8 mouse cellular contexts compared by ENCODE assay signal in the genomic region with DNA sequence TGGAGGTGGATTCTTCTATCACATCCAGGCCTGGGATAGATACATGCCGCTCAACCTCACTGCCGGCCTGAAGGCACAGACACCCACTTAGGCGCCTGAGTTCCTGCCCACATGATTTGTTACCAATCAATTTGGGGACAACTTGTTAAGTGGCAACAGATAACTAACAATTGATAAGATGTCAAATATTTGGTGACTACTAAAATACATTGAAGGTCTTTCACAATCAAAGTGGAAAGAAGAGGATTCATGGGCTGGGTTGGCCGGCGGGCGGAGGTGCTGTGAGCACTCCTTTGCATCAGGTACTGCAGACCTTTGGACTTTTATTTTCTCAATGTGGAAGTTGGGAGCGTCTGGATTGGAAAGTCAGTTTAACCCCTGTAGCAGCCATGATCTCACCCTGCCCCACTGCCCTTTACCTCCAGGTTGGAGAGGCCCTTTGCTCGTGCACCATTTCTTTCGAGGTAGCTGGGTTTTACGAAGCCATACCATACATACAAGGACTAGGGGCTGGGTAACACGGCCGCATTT.
DNase-seq lines count a peak whose midpoint lies in the region; ATAC-seq and TF ChIP-seq lines count a peak whose summit lies in the region.

No protein-coding gene starts in this region.

- H3K9me3 ChIP-seq in E14TG2a.4 (ENCODE audit: low read length), result no peaks in the 10 kb centered on the region
- H3K9me3 ChIP-seq in forebrain, postnatal 0 days (ENCODE audit: low read length), result no peaks in the 10 kb centered on the region
- H3K9me3 ChIP-seq in liver, postnatal 0 days (ENCODE audit: low read length), result no peaks in the 10 kb centered on the region

- no peak for TF ChIP-seq POLR2A in heart, adult 2 months (IDR thresholded peaks at IDR 0.05; ENCODE audit: insufficient read depth, low read depth, low read length)

- intact Hi-C loops in heart, adult 2 months (cut with DNase I), result no loop called here
- intact Hi-C loops in heart, postnatal 10 days (cut with DNase I), result no loop called here

- no peak for TF ChIP-seq CTCF in heart, adult 2 months (IDR thresholded peaks at IDR 0.05)
- TF ChIP-seq CTCF in E14TG2a.4 (conservative IDR thresholded peaks at IDR 0.05; ENCODE audit: low read length), result no peak
- no peak for TF ChIP-seq CTCF in forebrain, postnatal 0 days (IDR thresholded peaks at IDR 0.05; ENCODE audit: low read depth)
- no peak for TF ChIP-seq CTCF in liver, postnatal 0 days (IDR thresholded peaks at IDR 0.05; ENCODE audit: low read depth)

- WGBS in heart, adult 2 months, result 57% methylated on average over 12 of the region's 12 CpGs
- WGBS in forebrain, postnatal 0 days, result 49% methylated on average over 12 of the region's 12 CpGs
- WGBS in liver, postnatal 0 days (ENCODE audit: insufficient replicate concordance), result 33% methylated on average over 12 of the region's 12 CpGs

- ATAC-seq in forebrain, postnatal 0 days, result no peak
- peak; percentile 15; the same call in 1 of the 2 replicates for ATAC-seq in liver, postnatal 0 days

- no peaks in the 10 kb centered on the region for H3K36me3 ChIP-seq in heart, adult 2 months (ENCODE audit: control insufficient read depth, insufficient read depth, low read length)
- no peaks in the 10 kb centered on the region for H3K36me3 ChIP-seq in E14TG2a.4 (ENCODE audit: insufficient read depth, low read length)
- H3K36me3 ChIP-seq in forebrain, postnatal 0 days (ENCODE audit: insufficient read depth), result no peaks in the 10 kb centered on the region
- no peaks in the 10 kb centered on the region for H3K36me3 ChIP-seq in liver, postnatal 0 days (replicated peaks; ENCODE audit: insufficient read depth, low read length)

- H3K4me1 ChIP-seq in heart, adult 2 months (ENCODE audit: control insufficient read depth, insufficient read depth, low read length), result peaks cover under 1% of the 10 kb centered on the region
- H3K4me1 ChIP-seq in E14TG2a.4 (replicated peaks; ENCODE audit: low read depth, low read length), result peaks cover 50% of the 10 kb centered on the region
- 0 out of 2 replicates have a peak, but pooled peaks cover 4% of the 10 kb centered on the region for H3K4me1 ChIP-seq in forebrain, postnatal 0 days (ENCODE audit: insufficient read depth)
- H3K4me1 ChIP-seq in liver, postnatal 0 days (ENCODE audit: insufficient read depth), result peaks cover 19% of the 10 kb centered on the region

- peak in 1 of 2 experiments; percentile 16 for DNase-seq in heart, adult 2 months
- DNase-seq in heart, postnatal 10 days, result no peak
- no peak for DNase-seq in forebrain, postnatal 0 days
- DNase-seq in liver, postnatal 0 days, result no peak
- no peak for DNase-seq in frontal cortex, postnatal 14 days (ENCODE audit: low spot score in 2 of 2)
- no peak for DNase-seq in layer of hippocampus, adult 11-12 months (ENCODE audit: low spot score)
- DNase-seq in cerebellum, adult 9-10 months, result no peak

- H3K79me2 ChIP-seq in heart, adult 2 months (replicated peaks; ENCODE audit: control insufficient read depth, insufficient read depth, low read length), result 0 out of 2 replicates have a peak, but pooled peaks cover 1% of the 10 kb centered on the region

- peak overlapping the region; percentile 69 for H3K4me3 ChIP-seq in heart, adult 2 months
- H3K4me3 ChIP-seq in E14TG2a.4 (replicated peaks; ENCODE audit: low read length), result peak overlapping the region; percentile 82
- peak overlapping the region; percentile 72 for H3K4me3 ChIP-seq in forebrain, postnatal 0 days (ENCODE audit: low read depth, low read length)
- H3K4me3 ChIP-seq in liver, postnatal 0 days (ENCODE audit: low read depth, low read length), result peak overlapping the region; percentile 68

- H3K4me2 ChIP-seq in forebrain, postnatal 0 days (ENCODE audit: low read depth), result peak overlapping the region; percentile 97
- peak overlapping the region; percentile 99 for H3K4me2 ChIP-seq in liver, postnatal 0 days (ENCODE audit: low read depth, low read length)

- no peaks in the 10 kb centered on the region for H3K27me3 ChIP-seq in heart, adult 2 months (ENCODE audit: control insufficient read depth, insufficient read depth, low read length)
- no peaks in the 10 kb centered on the region for H3K27me3 ChIP-seq in E14TG2a.4 (ENCODE audit: insufficient read depth, low read length)
- no peaks in the 10 kb centered on the region for H3K27me3 ChIP-seq in forebrain, postnatal 0 days (ENCODE audit: insufficient read depth, low read length)
- H3K27me3 ChIP-seq in liver, postnatal 0 days (ENCODE audit: insufficient read depth, low read length), result no peaks in the 10 kb centered on the region

- H3K9ac ChIP-seq in heart, adult 2 months (ENCODE audit: low read depth, low read length), result no peak overlapping the region
- H3K9ac ChIP-seq in forebrain, postnatal 0 days, result peak overlapping the region; percentile 62
- H3K9ac ChIP-seq in liver, postnatal 0 days (replicated peaks), result peak overlapping the region; percentile 78

- peak overlapping the region; percentile 61 for H3K27ac ChIP-seq in heart, adult 2 months
- no peak overlapping the region for H3K27ac ChIP-seq in forebrain, postnatal 0 days (ENCODE audit: low read depth, low read length)
- peak overlapping the region; percentile 61 for H3K27ac ChIP-seq in liver, postnatal 0 days (ENCODE audit: low read depth)

- no peak for TF ChIP-seq EP300 in heart, adult 2 months (IDR thresholded peaks at IDR 0.05; ENCODE audit: insufficient read depth, low read depth, low read length)
- TF ChIP-seq EP300 in liver, postnatal 0 days (IDR thresholded peaks at IDR 0.05; ENCODE audit: low read depth), result no peak
